Mouse (Mus musculus): ENCODE measurements at regions not wholly inside any gene's neighbourhood (a gene's known extent, or its start where the extent isn't known, plus 50 kb on each side); places are given as distances from the start of the nearest gene placed in this dataset.

DNA sequence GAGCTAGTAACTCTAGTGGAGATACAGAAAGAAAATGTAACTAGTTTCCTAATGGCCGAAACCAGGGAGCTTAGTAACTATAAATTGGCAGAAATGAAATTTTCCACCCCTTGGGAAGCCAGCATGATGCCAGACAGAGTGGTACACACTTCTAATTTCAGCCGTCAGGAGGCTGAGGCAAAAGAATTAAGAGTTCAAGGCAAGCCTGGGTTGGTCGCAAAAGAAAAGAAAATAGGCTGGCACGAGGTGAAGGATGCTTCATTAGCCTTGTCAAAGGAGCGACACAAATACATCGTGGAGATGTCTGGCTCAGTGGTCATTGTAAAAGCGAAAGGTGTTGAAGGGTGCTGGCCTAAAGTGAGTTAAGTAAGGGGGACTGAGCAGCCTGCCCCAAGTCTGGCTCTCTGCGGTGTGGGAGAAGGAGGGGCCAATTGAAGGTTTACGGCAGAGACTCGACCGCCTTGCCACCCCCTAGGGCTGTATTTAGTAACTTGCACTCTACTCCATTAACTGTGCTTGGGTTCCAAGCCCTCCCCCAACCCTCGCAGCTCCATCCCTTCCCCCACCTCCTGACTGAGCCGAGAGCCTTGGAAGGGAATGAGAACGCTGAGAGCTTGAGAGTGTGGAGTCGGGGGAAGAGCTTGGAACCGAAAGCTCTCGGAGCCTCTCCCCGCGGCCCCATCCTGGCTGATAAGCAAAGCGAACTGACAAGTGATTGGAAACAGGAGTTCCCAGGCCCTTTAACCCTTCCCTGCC is 92.4 kb upstream of the Pkdcc start:
- TF ChIP-seq GATA4 (IDR thresholded peaks at IDR 0.05; ENCODE audit: insufficient replicate concordance, low read length) = peak; percentile 65; the same call in 1 of the 2 replicates

DNA sequence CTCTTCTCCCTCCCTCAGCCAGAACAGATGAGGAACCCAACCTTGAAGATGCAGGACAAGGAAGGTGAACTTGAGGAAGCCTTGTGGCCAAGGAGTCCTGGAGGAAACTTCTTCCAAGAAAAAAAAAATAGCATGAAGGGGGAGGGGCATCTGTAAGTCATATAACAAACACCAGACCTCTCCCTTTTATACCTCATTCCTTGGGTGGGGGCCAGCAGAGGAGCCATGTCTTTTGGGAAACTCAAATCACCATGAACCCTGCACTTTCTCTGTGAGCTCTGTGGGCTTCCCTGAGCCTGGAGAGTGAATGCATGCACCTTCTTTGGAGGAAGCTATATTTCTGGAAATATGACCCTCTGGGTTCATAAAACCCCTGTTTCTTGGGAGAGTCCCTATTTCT is 90.0 kb upstream of the Pkdcc start:
- TF ChIP-seq GATA4 (IDR thresholded peaks at IDR 0.05; ENCODE audit: insufficient replicate concordance, low read length) = no peak

DNA sequence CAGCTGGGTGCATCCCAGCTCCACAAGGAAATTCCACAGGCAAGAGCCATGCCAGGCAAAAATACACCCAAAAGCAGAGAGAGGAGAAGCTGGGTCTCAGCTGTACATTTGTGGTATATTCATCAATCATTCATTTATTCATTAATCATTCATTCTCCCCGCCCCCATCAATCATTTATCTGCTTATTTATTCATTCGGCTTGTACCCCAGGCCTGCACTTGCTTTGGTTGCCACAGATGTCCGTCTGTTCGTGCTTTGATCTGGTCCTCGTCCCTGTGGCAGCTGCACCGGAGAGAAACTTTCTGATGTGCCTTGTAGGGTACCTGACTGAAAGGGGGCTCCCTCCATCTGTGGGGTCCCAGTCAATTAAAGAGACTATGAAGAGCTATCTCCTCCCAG is 87.2 kb upstream of the Pkdcc start:
- TF ChIP-seq GATA4 (IDR thresholded peaks at IDR 0.05; ENCODE audit: insufficient replicate concordance, low read length) = no peak

GRCm38 (mm10) chr17:83128843-83129544 is 86.1 kb upstream of the Pkdcc start:
- no peak for TF ChIP-seq GATA4 (IDR thresholded peaks at IDR 0.05; ENCODE audit: insufficient replicate concordance, low read length)

- no peak for TF ChIP-seq GATA4 (IDR thresholded peaks at IDR 0.05; ENCODE audit: insufficient replicate concordance, low read length)
These were observed 85.4 kb upstream of the Pkdcc start for GRCm38 (mm10) chr17:83129658-83130057.

GRCm38 (mm10) chr17:83133201-83133600 is 81.9 kb upstream of the Pkdcc start:
- TF ChIP-seq GATA4 (IDR thresholded peaks at IDR 0.05; ENCODE audit: insufficient replicate concordance, low read length) = no peak

DNA sequence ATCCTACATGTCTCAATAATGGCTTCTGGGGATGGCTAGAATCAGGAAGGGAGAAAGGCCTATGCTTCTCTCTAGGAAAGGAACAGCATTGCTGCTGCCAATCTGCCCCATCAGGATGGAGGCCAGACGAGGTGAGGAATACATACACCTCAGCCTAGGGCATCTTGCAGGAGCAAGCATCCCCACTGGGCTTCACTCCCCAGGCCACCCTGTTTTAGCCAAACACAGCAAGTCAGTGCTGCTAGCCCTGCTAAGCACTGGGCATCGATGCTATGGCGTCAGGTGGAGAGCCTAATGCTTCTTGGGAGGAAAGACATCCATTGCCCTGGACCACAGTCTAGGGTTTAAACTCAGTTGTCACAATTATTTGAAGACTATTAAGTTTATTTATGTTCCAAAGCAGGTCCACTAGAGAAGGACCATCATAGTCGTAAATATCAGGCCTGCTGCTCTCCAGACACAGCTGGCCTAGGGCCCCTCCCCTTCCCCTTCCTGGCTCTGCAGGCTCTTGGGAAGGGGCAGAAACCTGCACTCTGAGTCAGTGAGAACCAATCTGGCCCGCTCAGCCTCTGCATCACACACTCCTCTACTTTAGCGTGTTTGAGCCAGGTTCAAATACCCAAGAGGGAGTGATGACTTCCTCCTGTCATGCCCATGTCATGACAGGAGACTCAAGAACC is 79.5 kb upstream of the Pkdcc start:
- no peak for TF ChIP-seq GATA4 (IDR thresholded peaks at IDR 0.05; ENCODE audit: insufficient replicate concordance, low read length)

- no peak for TF ChIP-seq GATA4 (IDR thresholded peaks at IDR 0.05; ENCODE audit: insufficient replicate concordance, low read length)
These were observed 78.8 kb upstream of the Pkdcc start for GRCm38 (mm10) chr17:83136267-83136666.

- no peak for TF ChIP-seq GATA4 (IDR thresholded peaks at IDR 0.05; ENCODE audit: insufficient replicate concordance, low read length)
These were observed 77.4 kb upstream of the Pkdcc start for GRCm38 (mm10) chr17:83137720-83138119.

- no peak for TF ChIP-seq GATA4 (IDR thresholded peaks at IDR 0.05; ENCODE audit: insufficient replicate concordance, low read length)
These were observed 76.3 kb upstream of the Pkdcc start for GRCm38 (mm10) chr17:83138493-83139417.

- TF ChIP-seq GATA4 (IDR thresholded peaks at IDR 0.05; ENCODE audit: insufficient replicate concordance, low read length) = peak; percentile 8; the same call in 1 of the 2 replicates
These were observed 66.6 kb upstream of the Pkdcc start for GRCm38 (mm10) chr17:83148371-83148929.

GRCm38 (mm10) chr17:83149336-83149735 is 65.8 kb upstream of the Pkdcc start:
- TF ChIP-seq GATA4 (IDR thresholded peaks at IDR 0.05; ENCODE audit: insufficient replicate concordance, low read length) = no peak

GRCm38 (mm10) chr17:83155106-83155505 is 60.0 kb upstream of the Pkdcc start:
- TF ChIP-seq GATA4 (IDR thresholded peaks at IDR 0.05; ENCODE audit: insufficient replicate concordance, low read length) = no peak

GRCm38 (mm10) chr17:83156682-83157081 is 58.4 kb upstream of the Pkdcc start:
- no peak for TF ChIP-seq GATA4 (IDR thresholded peaks at IDR 0.05; ENCODE audit: insufficient replicate concordance, low read length)

- no peak for TF ChIP-seq GATA4 (IDR thresholded peaks at IDR 0.05; ENCODE audit: insufficient replicate concordance, low read length)
These were observed 57.0 kb upstream of the Pkdcc start for GRCm38 (mm10) chr17:83158053-83158452.

All from liver, adult (tissue).